Mouse (Mus musculus) neural tube, embryonic 11.5 days (tissue): ENCODE data around the gene Def8. TPM values are rescaled to one million over a fixed set of nuclear protein-coding genes. Genes with fewer than 3 reads are reported as not detected.

Experiments
- ATAC-seq: fragments of 200-750 bp; cut with Nextera tagmentation; 2 replicates; pipeline ENCODE4 v1.8.0; 2017; ENCODE audit warnings: moderate number of reproducible peaks, mild to moderate bottlenecking, moderate TSS enrichment, moderate library complexity; ENCODE audit not compliant: insufficient read depth, low FRiP score, low TSS enrichment
- DNase-seq: peaks from one replicate; pipeline ENCODE4 v3.0.0-alpha.2; 2015; ENCODE audit warnings: low spot score
- H3K27ac ChIP-seq: fragments of 300-500 bp; sonication (generic); 2 replicates; pipeline ENCODE4 v1.5.1; 2014; ENCODE audit warnings: low read depth, mild to moderate bottlenecking, low read length
- H3K27me3 ChIP-seq: fragments of 300-500 bp; sonication (generic); 2 replicates; pipeline ENCODE4 v1.6.1; 2014; ENCODE audit warnings: mild to moderate bottlenecking, low read length, mixed read lengths; ENCODE audit not compliant: control insufficient read depth, insufficient read depth
- H3K36me3 ChIP-seq: fragments of 300-500 bp; sonication (generic); 2 replicates; pipeline ENCODE4 v1.6.1; 2014; ENCODE audit warnings: mild to moderate bottlenecking, low read length, moderate library complexity, mixed read lengths; ENCODE audit not compliant: control insufficient read depth, insufficient read depth
- H3K4me1 ChIP-seq: fragments of 300-500 bp; sonication (generic); 2 replicates; pipeline ENCODE4 v1.6.1; 2014; ENCODE audit warnings: low read length, mixed read lengths; ENCODE audit not compliant: control insufficient read depth, insufficient read depth
- H3K4me2 ChIP-seq: fragments of 300-500 bp; sonication (generic); 2 replicates; pipeline ENCODE4 v1.6.1; 2014; ENCODE audit warnings: low read depth, mild to moderate bottlenecking, moderate library complexity
- H3K4me3 ChIP-seq: fragments of 300-500 bp; sonication (generic); 2 replicates; pipeline ENCODE4 v1.5.1; 2014; ENCODE audit warnings: low read depth, low read length
- H3K9ac ChIP-seq: fragments of 300-500 bp; sonication (generic); 2 replicates; pipeline ENCODE4 v1.6.1; 2014; ENCODE audit warnings: mild to moderate bottlenecking, low read length
- H3K9me3 ChIP-seq: fragments of 300-500 bp; sonication (generic); 2 replicates; pipeline ENCODE4 v1.6.1; 2016; ENCODE audit warnings: low read length; ENCODE audit not compliant: control insufficient read depth
- WGBS: fragments of 180-500 bp; shearing (Covaris S2); extraction: QIAGEN DNeasy Blood & Tissue Kit; methylation state at CpG from one replicate; pipeline ENCODE4 v1.1.7; 2014; 5-methylcytosine and 5-hydroxymethylcytosine counted together
- polyA plus RNA-seq: library from polyadenylated mRNA; unstranded; fragments of >200 nt; fragmentation: Nextera tagmentation; extraction: Ambion mirVana; gene quantifications from 2 replicates; pipeline ENCODE4 v1.2.1, GENCODE M21; 2014

Def8 gene
- polyA plus RNA-seq, 1 experiment from 2014 or later, result 41.7 TPM

GRCm38 (mm10) chr8:123498963-123499362, 75.6 kb downstream of the Def8 start:
- Histone ChIP-seq H3K27ac (no peak overlapping the region), H3K36me3 (peaks cover 37% of the 10 kb centered on the region), H3K4me2 (no peak overlapping the region), H3K9me3 (no peaks in the 10 kb centered on the region), H3K27me3 (no peaks in the 10 kb centered on the region), H3K4me3 (no peak overlapping the region), H3K9ac (no peak overlapping the region), H3K4me1 (no peaks in the 10 kb centered on the region)
- no peak for ATAC-seq
- WGBS, result 89% methylated on average over 11 of the region's 11 CpGs
- DNase-seq, result no peak

- Histone ChIP-seq H3K36me3 (peaks cover 32% of the 10 kb centered on the region), H3K4me2 (no peak overlapping the region), H3K27ac (no peak overlapping the region), H3K4me3 (no peak overlapping the region), H3K9ac (no peak overlapping the region), H3K4me1 (no peaks in the 10 kb centered on the region), H3K27me3 (no peaks in the 10 kb centered on the region), H3K9me3 (no peaks in the 10 kb centered on the region)
- no peak for DNase-seq
- WGBS, result 94% methylated on average over 11 of the region's 11 CpGs
- no peak for ATAC-seq
Observed at GRCm38 (mm10) chr8:123499556-123499955, 76.2 kb downstream of the Def8 start.

- Histone ChIP-seq H3K4me2 (no peak overlapping the region), H3K4me1 (no peaks in the 10 kb centered on the region), H3K9me3 (no peaks in the 10 kb centered on the region), H3K36me3 (peaks cover 25% of the 10 kb centered on the region), H3K27me3 (no peaks in the 10 kb centered on the region), H3K9ac (no peak overlapping the region), H3K4me3 (no peak overlapping the region), H3K27ac (no peak overlapping the region)
- ATAC-seq (no peak), DNase-seq (no peak)
- WGBS, result 95% methylated on average over 5 of the region's 5 CpGs
Observed at GRCm38 (mm10) chr8:123502192-123502591, 78.9 kb downstream of the Def8 start.

GRCm38 (mm10) chr8:123503801-123504467, 80.6 kb downstream of the Def8 start:
- ATAC-seq (no peak), DNase-seq (no peak)
- Histone ChIP-seq H3K9me3 (no peaks in the 10 kb centered on the region), H3K4me1 (no peaks in the 10 kb centered on the region), H3K27me3 (no peaks in the 10 kb centered on the region), H3K4me2 (no peak overlapping the region), H3K4me3 (no peak overlapping the region), H3K27ac (no peak overlapping the region), H3K9ac (no peak overlapping the region), H3K36me3 (peaks cover 22% of the 10 kb centered on the region)
- 96% methylated on average over 6 of the region's 6 CpGs for WGBS

GRCm38 (mm10) chr8:123504591-123505195, 81.4 kb downstream of the Def8 start:
- WGBS, result 90% methylated on average over 9 of the region's 9 CpGs
- no peak overlapping the region for H3K4me3 ChIP-seq
- no peak overlapping the region for H3K9ac ChIP-seq
- H3K4me1 ChIP-seq, result no peaks in the 10 kb centered on the region
- ATAC-seq (no peak), DNase-seq (no peak)
- no peak overlapping the region for H3K4me2 ChIP-seq
- H3K9me3 ChIP-seq, result no peaks in the 10 kb centered on the region
- no peak overlapping the region for H3K27ac ChIP-seq
- no peaks in the 10 kb centered on the region for H3K27me3 ChIP-seq
- peaks cover 22% of the 10 kb centered on the region for H3K36me3 ChIP-seq

GRCm38 (mm10) chr8:123505267-123505666, 81.9 kb downstream of the Def8 start:
- H3K4me2 ChIP-seq, result no peak overlapping the region
- ATAC-seq, result no peak
- no peak overlapping the region for H3K27ac ChIP-seq
- no peak overlapping the region for H3K9ac ChIP-seq
- H3K9me3 ChIP-seq, result no peaks in the 10 kb centered on the region
- no peaks in the 10 kb centered on the region for H3K27me3 ChIP-seq
- no peaks in the 10 kb centered on the region for H3K4me1 ChIP-seq
- no peak for DNase-seq
- H3K4me3 ChIP-seq, result no peak overlapping the region
- 93% methylated on average over 4 of the region's 4 CpGs for WGBS
- H3K36me3 ChIP-seq, result peaks cover 22% of the 10 kb centered on the region

GRCm38 (mm10) chr8:123505695-123506094, 82.4 kb downstream of the Def8 start:
- no peak for DNase-seq
- H3K27me3 ChIP-seq, result no peaks in the 10 kb centered on the region
- peaks cover 22% of the 10 kb centered on the region for H3K36me3 ChIP-seq

GRCm38 (mm10) chr8:123507153-123507552, 83.8 kb downstream of the Def8 start:
- DNase-seq, result no peak
- Histone ChIP-seq H3K4me1 (no peaks in the 10 kb centered on the region), H3K9me3 (no peaks in the 10 kb centered on the region), H3K27me3 (no peaks in the 10 kb centered on the region), H3K27ac (no peak overlapping the region), H3K36me3 (peaks cover 17% of the 10 kb centered on the region), H3K4me2 (no peak overlapping the region), H3K9ac (no peak overlapping the region), H3K4me3 (no peak overlapping the region)
- no peak for ATAC-seq
- 94% methylated on average over 5 of the region's 5 CpGs for WGBS

More at GRCm38 (mm10) chr8:123505695-123506094, 82.4 kb downstream of the Def8 start:
- no peak for ATAC-seq
- Histone ChIP-seq H3K4me3 (no peak overlapping the region), H3K9ac (no peak overlapping the region), H3K4me2 (no peak overlapping the region), H3K27ac (no peak overlapping the region), H3K4me1 (no peaks in the 10 kb centered on the region), H3K9me3 (no peaks in the 10 kb centered on the region)
- 89% methylated on average over 9 of the region's 9 CpGs for WGBS

- ATAC-seq, result no peak
- 0 out of 2 replicates have a peak, but pooled peaks cover 2% of the 10 kb centered on the region for H3K4me1 ChIP-seq
- WGBS, result 79% methylated on average over 5 of the region's 5 CpGs
- H3K9me3 ChIP-seq, result no peaks in the 10 kb centered on the region
- H3K4me3 ChIP-seq, result no peak overlapping the region
- H3K27ac ChIP-seq, result no peak overlapping the region
- DNase-seq, result no peak
- H3K9ac ChIP-seq, result no peak overlapping the region
- H3K4me2 ChIP-seq, result no peak overlapping the region
- H3K27me3 ChIP-seq, result no peaks in the 10 kb centered on the region
- peaks cover 4% of the 10 kb centered on the region for H3K36me3 ChIP-seq
Observed at GRCm38 (mm10) chr8:123510819-123511218, 87.5 kb downstream of the Def8 start.
